Mouse (Mus musculus) adrenal gland, postnatal 14 days (tissue): ENCODE results near the gene Eif4a1. TPM values are rescaled to one million over a fixed set of nuclear protein-coding genes. Genes with fewer than 3 reads are reported as not detected.
A peak's percentile ranks its signal among the peaks of the same experiment; 100 is the strongest.

ENCODE experiments used
- DNase-seq: peaks from one replicate; pipeline ENCODE4 v3.0.0; 2021; ENCODE audit warnings: mixed read lengths
- total RNA-seq: library from RNA; stranded (reverse); gene quantifications from 2 replicates; pipeline ENCODE4 v1.2.3, GENCODE M21; 2021

Eif4a1 gene
- total RNA-seq, 1 experiment from 2014 or later: 642 TPM

GRCm38 (mm10) chr11:69699595-69699994 lies 27.4 kb upstream of the Eif4a1 start:
- DNase-seq: peak; percentile 42

- no peak for DNase-seq
These were observed 26.4 kb upstream of the Eif4a1 start for GRCm38 (mm10) chr11:69698574-69698973.

GRCm38 (mm10) chr11:69697396-69697795 lies 25.2 kb upstream of the Eif4a1 start:
- DNase-seq: no peak

GRCm38 (mm10) chr11:69695361-69696181 lies 23.3 kb upstream of the Eif4a1 start, which contains the start of the genes Tnfsf12 and Tnfsfm13:
Gene Tnfsf12, minus strand, starts transcription at chr11:69695849.
Gene Tnfsfm13, minus strand, starts transcription at chr11:69696098.
- DNase-seq: peak; percentile 87

- no peak for DNase-seq
These were observed 22.8 kb upstream of the Eif4a1 start for GRCm38 (mm10) chr11:69695046-69695360.

- no peak for DNase-seq
These were observed 21.3 kb upstream of the Eif4a1 start for GRCm38 (mm10) chr11:69693421-69693965.

- DNase-seq: no peak
These were observed 20.6 kb upstream of the Eif4a1 start for GRCm38 (mm10) chr11:69692863-69693262.

- DNase-seq: no peak
These were observed 20.1 kb upstream of the Eif4a1 start for GRCm38 (mm10) chr11:69692196-69692811.

- no peak for DNase-seq
These were observed 17.7 kb upstream of the Eif4a1 start for GRCm38 (mm10) chr11:69689891-69690290.

- DNase-seq: no peak
These were observed 14.8 kb upstream of the Eif4a1 start for GRCm38 (mm10) chr11:69687061-69687460.

GRCm38 (mm10) chr11:69686377-69686776 lies 14.2 kb upstream of the Eif4a1 start:
- peak; percentile 75 for DNase-seq

GRCm38 (mm10) chr11:69685526-69686148 lies 13.4 kb upstream of the Eif4a1 start, which contains the start of gene Tnfsf13:
Gene Tnfsf13, minus strand, starts transcription at chr11:69685784.
- DNase-seq: peak; percentile 82

- no peak for DNase-seq
These were observed 12.7 kb upstream of the Eif4a1 start for GRCm38 (mm10) chr11:69684936-69685335.

- no peak for DNase-seq
These were observed 12.0 kb upstream of the Eif4a1 start for GRCm38 (mm10) chr11:69684128-69684745.

GRCm38 (mm10) chr11:69683576-69683975 lies 11.4 kb upstream of the Eif4a1 start:
- DNase-seq: no peak

GRCm38 (mm10) chr11:69682840-69683533 lies 10.8 kb upstream of the Eif4a1 start:
- peak; percentile 93 for DNase-seq

GRCm38 (mm10) chr11:69682209-69682839 lies 10.1 kb upstream of the Eif4a1 start:
- DNase-seq: no peak

GRCm38 (mm10) chr11:69681314-69682208 lies 9.3 kb upstream of the Eif4a1 start, which contains the start of gene Senp3:
Gene Senp3, minus strand, starts transcription at chr11:69682084.
- DNase-seq: peak; percentile 99

- peak; percentile 18 for DNase-seq
These were observed 8.1 kb upstream of the Eif4a1 start for GRCm38 (mm10) chr11:69680136-69680855.
